Mouse (Mus musculus) T-helper 17 cell (primary cell): ENCODE results near the gene Ttc29.

Experiments
- in situ Hi-C, 2 experiments: fragments of 300-600 bp; cut with MboI, MseI; formaldehyde crosslinking; loops; 1 replicate in 1 of 2; 2 replicates in 1 of 2; pipeline ENCODE4 v1.15.1; 2025; ENCODE audit warnings: high pct_unique_total_duplicates in 2 of 2

Gene Ttc29

DNA sequence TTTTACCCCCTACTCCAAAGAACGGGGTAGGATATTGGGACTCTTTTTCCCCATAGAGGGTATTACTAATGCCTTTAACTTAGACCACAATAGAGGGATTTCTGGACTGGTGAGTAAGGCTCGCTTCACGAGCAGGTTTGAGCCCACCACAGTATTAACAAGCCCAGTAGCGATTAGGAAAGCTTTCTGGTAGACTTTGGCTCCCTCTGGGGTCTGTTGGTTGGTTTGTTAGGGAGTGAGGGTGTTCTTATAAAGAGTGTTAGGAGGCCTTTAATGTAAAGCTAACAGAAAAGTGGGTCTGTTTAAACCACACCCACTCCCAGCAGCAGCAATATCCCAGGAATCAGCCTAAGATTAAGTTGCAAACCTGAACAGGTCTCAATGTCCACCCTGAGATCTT lies 206.2 kb downstream of the Ttc29 start:
- in situ Hi-C loops = no loop called here

DNA sequence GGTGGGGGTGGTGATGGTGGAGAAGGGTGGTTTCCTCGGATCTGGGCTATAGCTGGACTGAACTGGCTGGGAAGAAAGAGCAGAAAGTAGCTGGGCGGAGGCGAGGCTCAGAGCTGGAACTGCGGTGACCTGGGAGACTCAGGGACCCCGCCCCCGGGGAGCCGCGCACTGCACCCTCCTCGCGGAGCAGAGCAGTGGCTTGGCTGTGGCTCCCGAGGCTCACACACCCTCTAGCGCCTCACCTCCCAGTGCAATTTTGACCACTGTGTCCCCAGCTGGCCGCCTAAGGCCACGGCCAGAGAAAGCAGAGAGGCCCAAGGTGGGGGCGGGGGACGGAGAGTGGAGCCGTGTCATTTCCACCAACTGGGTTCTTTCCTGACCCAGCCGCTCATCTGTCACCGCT lies 207.0 kb downstream of the Ttc29 start:
- in situ Hi-C loops = no loop called here

DNA sequence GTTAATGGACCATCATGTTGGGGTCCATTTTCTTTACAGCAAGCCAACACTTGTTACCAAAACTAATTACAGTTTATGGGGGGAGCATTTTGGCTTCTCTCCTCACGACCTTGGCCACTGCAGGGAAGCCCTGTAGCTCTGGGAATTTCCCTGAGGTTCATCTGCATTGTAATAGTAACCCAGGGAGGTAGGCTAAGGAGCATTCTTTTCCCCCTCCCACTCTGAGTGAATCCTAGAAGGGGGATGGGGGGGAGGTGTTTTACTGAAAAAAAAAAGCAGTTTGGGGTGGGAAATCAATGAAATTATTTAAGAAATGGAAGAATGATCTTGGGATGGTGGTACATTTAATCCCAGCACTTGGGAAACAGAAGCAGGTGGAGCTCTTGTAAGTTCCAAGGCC lies 210.8 kb downstream of the Ttc29 start:
- in situ Hi-C loops = no loop called here

DNA sequence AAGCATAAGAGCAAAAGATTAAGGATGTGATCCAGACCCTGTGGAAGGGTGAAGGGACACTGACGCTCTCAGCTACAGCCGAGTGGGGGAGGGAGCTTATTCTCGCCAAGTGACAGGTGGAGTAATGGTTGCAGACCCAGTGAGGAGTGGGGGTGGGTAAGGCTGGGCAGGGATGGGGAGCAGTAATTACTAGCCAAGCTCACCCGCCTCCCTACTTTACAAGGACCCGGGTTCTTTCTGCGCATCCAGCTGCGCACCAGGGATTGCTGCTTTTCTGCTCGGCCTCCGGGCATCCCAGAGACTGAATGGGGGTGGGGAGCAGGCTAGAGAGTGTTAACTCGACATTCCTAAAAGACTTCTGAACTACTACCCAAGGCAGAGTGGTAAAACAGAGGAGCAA lies 213.4 kb downstream of the Ttc29 start:
- in situ Hi-C loops = no loop called here

DNA sequence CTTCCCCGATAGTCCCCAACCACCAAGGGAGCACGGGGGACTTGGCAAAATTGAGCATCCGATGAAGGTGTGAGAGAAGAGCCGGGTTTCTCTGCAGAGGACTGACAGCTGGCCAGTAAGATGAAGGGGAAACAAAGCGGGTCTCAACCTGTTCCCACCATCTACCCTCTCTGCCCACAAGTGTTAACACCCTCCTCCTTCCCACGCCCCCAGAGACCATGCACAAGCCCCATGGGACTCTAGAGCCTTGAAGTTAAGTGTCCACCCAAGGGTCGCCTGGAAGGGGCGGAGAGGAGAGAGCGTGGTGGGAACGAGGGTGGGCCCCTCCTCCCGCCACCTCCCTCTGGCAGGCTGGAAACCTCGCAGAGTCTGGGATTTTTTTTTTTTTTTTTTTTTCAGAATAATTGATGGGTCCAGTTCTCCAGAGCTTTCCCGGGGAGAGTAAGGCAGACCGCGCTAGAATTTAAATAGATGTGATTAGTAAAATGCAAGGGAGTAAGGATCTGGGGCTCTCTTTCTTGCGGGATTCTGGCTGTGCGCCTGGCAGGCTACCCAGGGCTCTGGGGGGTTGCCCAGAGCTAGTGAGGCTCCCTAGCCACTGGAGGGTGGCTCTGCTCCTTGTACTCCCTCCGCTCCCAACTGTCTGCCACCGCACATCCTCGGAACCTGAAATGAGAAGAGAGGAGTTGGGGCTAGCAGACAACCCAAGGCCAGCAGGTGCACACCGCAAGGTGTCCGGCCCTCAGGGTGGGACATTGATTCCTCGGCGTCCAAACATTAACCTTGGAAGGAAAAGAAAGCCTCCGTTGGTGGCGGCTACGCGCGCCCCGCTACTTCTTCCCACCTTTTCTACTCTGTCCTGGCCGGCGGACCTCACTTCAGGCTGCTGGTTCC lies 214.0 kb downstream of the Ttc29 start:
- in situ Hi-C loops = no loop called here

DNA sequence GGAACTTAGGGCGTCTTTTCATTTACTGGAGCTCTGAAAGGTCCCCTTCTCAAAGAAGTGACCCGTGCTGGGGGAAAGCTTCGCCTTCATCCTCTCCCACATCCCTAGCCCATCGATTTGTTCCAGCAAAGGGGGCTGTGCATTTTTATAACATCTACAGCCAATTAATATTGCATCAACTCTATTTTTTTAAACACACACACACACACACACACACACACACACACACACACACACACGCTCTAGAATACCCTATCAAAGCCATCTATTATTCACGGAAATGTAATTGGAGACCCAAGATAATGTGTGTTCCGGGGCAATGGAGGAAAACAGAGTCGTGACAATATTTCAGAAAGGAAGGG lies 214.7 kb downstream of the Ttc29 start:
- in situ Hi-C loops = no loop called here

DNA sequence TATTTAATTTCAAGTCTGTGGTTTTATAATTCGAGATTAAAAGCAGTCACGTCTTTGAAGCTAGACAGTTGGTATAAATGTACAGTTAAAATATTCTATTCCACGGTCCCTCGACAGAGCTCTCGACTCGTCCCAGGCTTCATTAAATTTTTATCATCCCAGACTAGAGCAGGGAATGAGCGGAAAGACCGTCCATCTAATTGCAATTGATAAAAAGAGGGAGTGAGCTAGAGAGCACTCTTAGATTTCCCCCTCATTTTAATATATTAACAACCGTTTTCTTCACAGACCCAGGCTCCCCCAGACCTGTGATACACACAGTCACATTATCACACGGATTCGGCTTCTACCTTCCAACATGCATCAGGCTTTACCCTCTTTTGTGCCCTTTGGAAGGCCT lies 215.1 kb downstream of the Ttc29 start:
- in situ Hi-C loops = no loop called here

DNA sequence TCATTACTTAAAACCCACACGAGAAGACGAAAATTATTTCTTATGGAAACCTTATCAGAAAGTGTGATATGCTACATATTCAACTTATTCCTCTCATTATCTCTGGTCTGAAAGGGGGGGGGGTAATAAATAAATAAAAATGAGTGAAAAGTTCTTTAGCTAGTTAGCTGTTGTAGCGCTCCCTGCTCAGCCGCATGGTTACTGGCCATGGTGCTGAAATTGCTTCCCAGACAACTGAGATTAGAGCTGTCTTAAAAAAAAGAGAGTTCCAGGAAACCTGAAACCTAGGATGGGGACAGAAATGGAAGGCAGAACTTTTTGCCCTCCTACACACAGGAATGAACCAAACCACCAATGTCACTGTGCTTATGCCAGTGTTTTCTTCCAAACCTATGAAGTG lies 218.3 kb downstream of the Ttc29 start:
- in situ Hi-C loops = no loop called here

DNA sequence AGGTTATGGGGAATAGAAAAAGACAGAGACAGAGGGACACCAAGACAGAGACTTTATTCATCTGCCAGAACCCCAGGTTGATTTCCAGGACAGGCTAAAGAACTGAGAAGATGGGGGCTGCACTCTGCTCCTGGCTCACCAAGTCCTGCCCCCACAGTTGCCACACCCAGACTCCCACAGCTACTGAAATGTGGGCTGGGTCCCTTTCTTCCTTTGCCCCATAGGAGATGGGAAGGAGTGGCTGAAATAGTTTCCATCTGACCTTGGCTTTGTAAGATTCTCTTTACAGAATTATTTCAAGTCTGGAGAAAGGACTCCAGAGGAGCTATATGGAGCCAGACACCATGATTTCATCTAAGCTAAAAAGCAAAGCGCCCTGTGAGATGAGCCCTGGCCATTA lies 219.4 kb downstream of the Ttc29 start:
- in situ Hi-C loops = no loop called here

DNA sequence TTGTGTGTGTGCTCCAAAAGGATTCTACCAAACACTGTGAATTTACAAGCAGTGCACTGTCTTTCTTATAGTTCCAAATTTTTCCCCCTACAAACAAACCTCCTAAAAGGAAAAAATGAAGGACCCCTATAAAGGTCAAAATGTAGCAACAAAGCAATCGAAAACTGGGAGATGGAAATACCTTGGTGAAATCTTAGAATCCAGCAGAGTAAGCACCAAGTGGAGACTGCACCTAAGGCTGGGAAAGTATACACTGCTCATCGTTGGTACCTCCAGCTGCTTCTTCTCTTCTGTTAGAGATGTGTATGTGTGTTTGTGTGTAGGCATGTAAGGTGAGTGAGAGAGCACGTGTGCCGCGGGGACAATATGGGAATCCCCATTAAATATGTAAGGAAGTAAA lies 220.2 kb downstream of the Ttc29 start:
- in situ Hi-C loops = no loop called here

DNA sequence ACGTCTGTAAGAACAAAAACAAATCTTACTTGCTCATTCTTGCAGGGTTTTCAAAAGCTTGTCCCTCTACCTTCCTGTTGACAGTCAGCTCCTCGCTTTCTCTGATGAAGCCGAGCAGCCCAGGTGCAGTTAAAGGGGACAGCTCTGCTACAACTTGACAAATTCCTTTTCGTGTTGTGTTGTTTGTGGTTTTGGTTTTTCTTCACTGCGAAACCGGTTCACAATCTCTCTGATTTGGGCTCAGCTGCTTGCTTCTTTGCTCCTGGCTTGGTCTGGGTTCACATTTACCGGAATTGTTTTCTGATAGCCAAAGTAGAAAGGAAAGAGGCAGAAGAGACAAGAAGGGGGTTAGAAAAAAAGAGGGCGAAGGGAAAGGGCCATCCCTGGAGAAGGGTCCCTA lies 221.2 kb downstream of the Ttc29 start:
- in situ Hi-C loops = no loop called here

DNA sequence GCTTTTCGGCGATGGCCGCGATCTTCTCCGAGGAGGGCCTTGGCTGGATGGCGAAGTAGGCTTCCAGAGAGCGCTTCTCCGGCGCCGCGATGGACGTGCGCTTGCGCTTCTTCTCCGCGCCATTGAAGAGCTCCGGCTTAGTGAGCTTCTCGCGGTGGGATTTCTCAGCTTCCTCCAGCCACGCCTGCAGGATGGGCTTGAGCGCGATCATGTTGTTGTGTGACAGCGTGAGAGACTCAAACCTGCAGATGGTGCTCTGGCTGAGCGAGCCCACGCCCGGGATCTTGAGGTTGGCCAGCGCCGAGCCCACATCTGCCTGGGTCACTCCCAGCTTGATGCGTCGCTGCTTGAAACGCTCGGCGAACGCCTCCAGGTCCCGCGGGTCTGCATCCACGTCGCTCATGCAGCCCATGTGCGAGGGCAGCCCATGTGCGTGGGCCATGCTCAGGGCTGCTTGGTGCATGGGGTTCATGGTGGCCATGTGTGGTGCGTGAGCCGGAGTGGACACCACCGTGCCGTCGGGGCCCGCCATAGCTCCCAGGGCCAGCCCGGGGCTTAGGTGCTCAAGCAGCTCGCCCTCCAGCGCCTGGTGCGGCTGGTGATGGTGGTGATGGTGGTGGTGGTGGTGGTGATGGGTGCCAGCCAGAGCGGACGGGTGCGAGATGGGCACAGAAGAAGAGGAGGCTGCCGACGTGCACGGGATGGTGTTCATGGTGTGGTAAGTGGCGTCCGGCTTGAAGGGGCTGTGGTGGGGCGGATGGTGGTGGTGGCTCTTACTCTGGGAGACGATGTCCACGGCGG lies 221.9 kb downstream of the Ttc29 start:
- in situ Hi-C loops = no loop called here

DNA sequence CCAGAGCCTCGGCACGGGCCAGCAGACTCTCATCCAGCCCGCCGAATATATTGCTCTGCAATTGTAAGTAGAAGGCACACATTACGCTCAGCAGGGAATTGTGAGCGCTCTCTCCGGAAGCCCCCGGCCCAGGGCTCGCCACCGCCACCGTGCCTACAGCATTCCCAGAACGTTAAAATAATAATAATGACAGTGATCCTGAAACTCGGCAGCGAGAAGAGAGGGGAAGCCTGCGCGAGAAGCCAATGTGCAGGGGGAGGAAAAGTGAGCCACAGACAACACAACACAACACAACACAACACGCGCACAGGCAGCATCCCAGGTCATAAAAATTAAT lies 222.5 kb downstream of the Ttc29 start:
- in situ Hi-C loops = no loop called here

DNA sequence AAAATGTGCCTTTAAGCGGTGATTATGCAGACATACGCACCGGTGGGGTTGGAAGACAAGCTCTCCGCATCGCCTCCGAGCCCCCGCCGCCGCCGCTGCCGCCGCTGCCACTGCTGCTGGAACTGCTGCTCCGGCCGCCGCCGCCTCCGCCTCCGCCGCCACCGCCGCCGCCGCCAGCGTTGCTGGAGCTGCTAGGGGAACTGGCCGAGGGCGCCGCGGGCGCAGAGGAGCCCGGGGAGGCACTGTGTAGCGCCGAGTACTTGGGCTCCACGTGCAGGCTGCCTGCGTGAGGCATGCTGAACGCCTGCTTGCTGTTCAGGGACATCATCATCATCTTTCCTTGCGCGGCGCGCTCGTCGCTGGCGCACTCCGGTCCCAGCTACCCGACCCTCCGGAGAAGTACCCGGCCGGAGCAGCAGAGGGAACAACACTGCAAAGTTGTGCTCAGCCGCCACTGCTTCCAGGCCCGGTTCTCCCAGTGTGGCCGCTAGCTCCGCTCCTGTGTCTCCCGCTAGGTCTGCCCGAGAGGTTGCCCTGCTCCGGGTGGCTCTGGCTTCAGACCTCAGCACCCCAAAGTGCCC lies 223.1 kb downstream of the Ttc29 start, which contains the start of gene Pou4f2:
Gene Pou4f2, minus strand, starts transcription at position 575 of the 581 bp plus-strand sequence.
- in situ Hi-C loops = no loop called here

DNA sequence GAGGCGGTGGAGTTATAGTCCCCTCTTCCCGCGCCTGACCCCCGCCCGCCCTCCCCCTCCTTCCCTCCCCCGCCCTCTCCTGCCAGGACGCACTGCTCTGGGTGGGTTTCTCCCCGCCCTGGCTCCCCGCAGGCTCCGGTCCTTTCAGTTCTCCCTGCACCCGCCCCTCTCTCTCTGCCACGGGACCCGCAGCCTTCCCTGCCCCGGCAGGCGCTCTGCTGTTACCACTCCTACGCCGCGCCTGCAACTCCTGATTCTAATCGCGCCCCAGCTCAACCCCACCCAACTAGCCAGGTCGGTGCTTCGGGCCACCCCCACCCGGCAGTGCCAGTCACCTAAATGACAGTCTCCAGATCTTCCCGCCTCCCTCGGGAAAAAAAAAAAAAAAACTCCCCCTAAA lies 223.6 kb downstream of the Ttc29 start:
- in situ Hi-C loops = no loop called here

DNA sequence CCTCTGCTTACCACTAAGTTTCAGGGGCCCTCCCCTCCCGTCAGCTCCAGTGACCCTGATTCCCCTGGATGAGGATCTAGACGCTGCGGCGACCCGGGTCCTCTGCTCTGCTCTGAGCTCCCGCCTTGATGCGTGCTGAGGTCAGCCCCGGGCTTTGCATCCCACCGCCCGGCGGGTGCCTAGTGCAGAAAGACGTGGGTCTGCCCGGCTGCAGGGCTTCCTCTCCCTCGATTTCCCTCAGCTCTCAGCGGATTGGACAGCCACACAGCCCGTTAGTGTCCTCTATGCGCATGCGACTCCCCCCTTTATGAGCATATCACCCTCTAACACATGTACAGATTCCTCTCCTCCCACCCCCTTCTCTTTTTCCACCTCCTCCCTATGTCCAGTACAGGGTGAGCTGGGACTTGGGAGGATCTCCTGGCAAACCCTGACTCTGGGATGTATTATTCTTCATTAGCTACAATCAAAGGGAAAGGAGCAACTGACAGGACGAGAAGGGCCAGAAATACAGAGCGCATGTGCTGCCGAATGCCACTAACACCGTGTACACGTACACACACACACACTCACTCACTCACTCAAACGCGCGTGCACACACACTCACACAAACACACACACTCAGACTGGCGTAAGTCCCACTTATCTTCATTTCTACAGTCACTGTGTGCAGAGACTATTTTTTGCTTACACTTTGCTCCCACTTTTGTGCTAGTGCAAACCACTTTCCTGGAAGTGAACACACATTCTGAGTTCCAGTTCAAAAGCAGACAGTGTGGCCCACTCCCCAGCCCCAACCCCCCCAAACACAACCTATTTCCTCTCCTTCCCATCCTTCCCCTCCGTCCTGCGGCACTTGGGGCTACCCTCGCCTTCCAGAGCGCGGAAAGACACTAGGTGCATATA lies 224.3 kb downstream of the Ttc29 start:
- in situ Hi-C loops = no loop called here

DNA sequence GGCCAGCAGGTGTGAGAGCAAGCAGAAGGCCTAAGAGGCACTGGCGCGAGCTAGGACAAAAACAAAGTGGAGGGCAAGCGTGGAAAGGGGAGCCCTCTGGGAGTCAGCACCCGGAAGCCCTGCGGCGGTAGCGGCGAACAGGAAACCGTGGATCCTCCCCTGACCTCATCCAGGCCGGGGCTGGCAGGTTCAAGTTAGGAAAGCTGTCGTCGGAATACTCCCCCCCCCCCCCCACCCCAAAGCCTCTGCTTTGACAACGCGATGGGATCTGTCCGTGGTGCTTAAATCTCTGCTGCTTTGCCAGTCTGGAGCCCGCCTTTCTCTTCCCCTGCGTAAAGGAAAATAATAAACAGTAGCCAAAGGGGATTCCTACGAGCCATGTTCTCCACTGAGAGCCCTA lies 225.0 kb downstream of the Ttc29 start:
- in situ Hi-C loops = no loop called here

DNA sequence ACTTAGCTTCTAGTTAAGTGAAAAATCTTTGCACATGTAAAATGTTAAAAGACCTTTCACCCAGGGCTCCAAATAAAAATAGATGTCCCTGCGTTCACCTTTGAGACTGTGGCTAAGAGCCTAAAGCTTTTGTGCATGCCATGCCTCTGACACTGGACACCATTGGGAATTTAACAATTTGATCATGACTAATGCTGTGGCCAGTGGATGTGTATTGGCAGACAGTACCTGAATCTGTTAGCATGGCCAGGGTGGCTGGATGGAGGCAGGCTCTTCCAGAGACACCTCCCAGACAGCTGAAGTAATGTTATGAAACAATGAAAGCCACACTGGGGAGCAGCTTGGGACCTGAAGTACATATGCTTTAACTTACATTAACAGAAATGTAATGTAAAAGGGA lies 229.7 kb downstream of the Ttc29 start:
- in situ Hi-C loops = no loop called here
